ENCODE assay signal across 10 mouse cellular contexts in the genomic region with DNA sequence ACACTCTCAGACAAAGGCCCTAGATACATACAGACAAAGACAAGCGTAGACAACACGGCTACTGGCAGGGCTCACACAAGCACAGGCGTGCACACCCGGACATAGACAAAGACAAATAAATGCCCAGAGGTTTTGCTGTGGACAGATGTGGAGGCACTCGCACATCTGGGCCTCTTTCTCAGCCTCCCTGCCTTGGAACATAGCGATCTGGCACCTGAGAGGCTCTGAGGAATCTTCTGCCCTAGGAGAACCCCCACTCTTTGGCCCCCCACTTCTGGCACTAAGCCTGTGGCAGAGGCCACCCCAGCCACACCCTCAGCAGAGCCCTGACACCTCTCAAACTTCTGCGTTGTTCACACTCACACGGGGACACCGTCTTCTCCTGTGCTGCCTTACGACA. TPM values are rescaled to one million over a fixed set of nuclear protein-coding genes. Genes with fewer than 3 reads are reported as not detected.
DNase-seq lines count a peak whose midpoint lies in the region; ATAC-seq and TF ChIP-seq lines count a peak whose summit lies in the region.
"Had no signal": no experiment of that assay in that cellular context is flagged by ENCODE, and none has a peak within 500 bp of the region (broad histone marks: within the 10 kb centered on the region; RNA-seq: fewer than 3 reads in every experiment).

No protein-coding gene starts in this region.

- H3K4me1 ChIP-seq in heart, embryonic 16.5 days (ENCODE audit: control insufficient read depth, insufficient read depth, low read length) = peaks cover 75% of the 10 kb centered on the region
- peaks cover 100% of the 10 kb centered on the region for H3K4me1 ChIP-seq in E14TG2a.4 (replicated peaks; ENCODE audit: low read depth, low read length)
- peaks cover 73% of the 10 kb centered on the region for H3K4me1 ChIP-seq in embryonic facial prominence, embryonic 12.5 days
- peaks cover 83% of the 10 kb centered on the region for H3K4me1 ChIP-seq in limb, embryonic 13.5 days

- 62% methylated on average over 10 of the region's 10 CpGs for WGBS in heart, embryonic 16.5 days
- 73% methylated on average over 10 of the region's 10 CpGs for WGBS in embryonic facial prominence, embryonic 12.5 days
- 66% methylated on average over 10 of the region's 10 CpGs for WGBS in limb, embryonic 13.5 days

- no peak overlapping the region for H3K4me3 ChIP-seq in heart, embryonic 16.5 days (ENCODE audit: low read length)
- peak overlapping the region; percentile 41; the same call in 1 of the 2 replicates for H3K4me3 ChIP-seq in E14TG2a.4 (replicated peaks; ENCODE audit: low read length)
- H3K4me3 ChIP-seq in embryonic facial prominence, embryonic 12.5 days = no peak overlapping the region
- no peak overlapping the region for H3K4me3 ChIP-seq in limb, embryonic 13.5 days

- no peak for ATAC-seq in heart, embryonic 16.5 days (replicated peaks; ENCODE audit: extremely low read depth, insufficient read depth, low FRiP score)
- no peak for ATAC-seq in embryonic facial prominence, embryonic 12.5 days (ENCODE audit: insufficient number of reproducible peaks, insufficient read depth, low FRiP score, low TSS enrichment)
- no peak for ATAC-seq in limb, embryonic 13.5 days (ENCODE audit: low FRiP score, low read depth)
- ATAC-seq in monocyte, adult 5-6 weeks (replicated peaks; ENCODE audit: insufficient number of reproducible peaks, low FRiP score, low TSS enrichment, poor library complexity, severe bottlenecking) = no peak

- DNase-seq in heart, adult 8-10 months (ENCODE audit: low spot score) = no peak
- DNase-seq in embryo, embryonic 11 days = no peak
- DNase-seq: adrenal gland, postnatal 25 days; right cerebral cortex, postnatal 25 days; thymus, postnatal 25 days had no signal

- no peak overlapping the region for H3K4me2 ChIP-seq in heart, embryonic 16.5 days (ENCODE audit: low read depth, low read length)
- no peak overlapping the region for H3K4me2 ChIP-seq in embryonic facial prominence, embryonic 12.5 days (replicated peaks)
- 0 out of 2 replicates have a peak overlapping the region, but pooled peaks have one; percentile 4 for H3K4me2 ChIP-seq in limb, embryonic 13.5 days (replicated peaks)

- H3K9me3 ChIP-seq in heart, embryonic 16.5 days (replicated peaks; ENCODE audit: control insufficient read depth, low read length) = no peaks in the 10 kb centered on the region
- H3K9me3 ChIP-seq in E14TG2a.4 (ENCODE audit: low read length) = no peaks in the 10 kb centered on the region
- no peaks in the 10 kb centered on the region for H3K9me3 ChIP-seq in embryonic facial prominence, embryonic 12.5 days
- H3K9me3 ChIP-seq in limb, embryonic 13.5 days = no peaks in the 10 kb centered on the region

- H3K9ac ChIP-seq in heart, embryonic 16.5 days (ENCODE audit: low read length) = peak overlapping the region; percentile 3; the same call in 1 of the 2 replicates
- H3K9ac ChIP-seq in embryonic facial prominence, embryonic 12.5 days = 0 out of 2 replicates have a peak overlapping the region, but pooled peaks have one; percentile 9
- H3K9ac ChIP-seq in limb, embryonic 13.5 days = peak overlapping the region; percentile 20; the same call in 1 of the 2 replicates

- no peak for TF ChIP-seq CTCF in E14TG2a.4 (conservative IDR thresholded peaks at IDR 0.05; ENCODE audit: low read length)

- no peaks in the 10 kb centered on the region for H3K27me3 ChIP-seq in heart, embryonic 16.5 days (ENCODE audit: control insufficient read depth, insufficient read depth, low read length)
- no peaks in the 10 kb centered on the region for H3K27me3 ChIP-seq in E14TG2a.4 (ENCODE audit: insufficient read depth, low read length)
- H3K27me3 ChIP-seq in embryonic facial prominence, embryonic 12.5 days = no peaks in the 10 kb centered on the region
- no peaks in the 10 kb centered on the region for H3K27me3 ChIP-seq in limb, embryonic 13.5 days

- H3K27ac ChIP-seq in heart, embryonic 16.5 days (ENCODE audit: low read length) = peak overlapping the region; percentile 63
- H3K27ac ChIP-seq in embryonic facial prominence, embryonic 12.5 days = peak overlapping the region; percentile 82
- H3K27ac ChIP-seq in limb, embryonic 13.5 days = peak overlapping the region; percentile 69

- no peaks in the 10 kb centered on the region for H3K36me3 ChIP-seq in heart, embryonic 16.5 days (ENCODE audit: control insufficient read depth, insufficient read depth)
- peaks cover 35% of the 10 kb centered on the region for H3K36me3 ChIP-seq in E14TG2a.4 (ENCODE audit: insufficient read depth, low read length)
- H3K36me3 ChIP-seq in embryonic facial prominence, embryonic 12.5 days = peaks cover 12% of the 10 kb centered on the region; the same call in 1 of the 2 replicates
- H3K36me3 ChIP-seq in limb, embryonic 13.5 days = peaks cover 29% of the 10 kb centered on the region

RNA-seq across cellular contexts. Expression of a gene that starts 15.2 kb away (rescaled TPM):
- polyA plus RNA-seq in heart, embryonic 16.5 days (2015; fragmentation: Nextera tagmentation; extraction: Ambion mirVana) = 7.1 and 7.2 TPM in 2 replicates
- 10 to 100 TPM; 37.5 to 52.5 (median 45.0) TPM for total RNA-seq in heart, adult 8-10 months (2022)
- 12.7 and 14.6 TPM in 2 replicates for polyA plus RNA-seq in embryonic facial prominence, embryonic 12.5 days (2016; fragmentation: Nextera tagmentation; extraction: Ambion mirVana)
- polyA plus RNA-seq in limb, embryonic 13.5 days (2015; fragmentation: Nextera tagmentation; extraction: Ambion mirVana) = 11.3 and 11.5 TPM in 2 replicates
- 2.8 to 13.7 TPM (median 3.3 TPM) in 3 replicates for total RNA-seq in monocyte, adult 5-6 weeks (2017)

RNA-seq across cellular contexts. Expression of a gene that starts 52.4 kb away (rescaled TPM):
- 0.70 and 1.4 TPM in 2 replicates for polyA plus RNA-seq in heart, embryonic 16.5 days (2015; fragmentation: Nextera tagmentation; extraction: Ambion mirVana)
- total RNA-seq in heart, adult 8-10 months (2022) = 1 to 10 TPM in 1 of 4 experiments, under 1 TPM in 3; 0.14 to 2.5 (median 0.49) TPM
- polyA plus RNA-seq in embryonic facial prominence, embryonic 12.5 days (2016; fragmentation: Nextera tagmentation; extraction: Ambion mirVana) = 0.29 and 0.39 TPM in 2 replicates
- 0.19 and 0.26 TPM in 2 replicates for polyA plus RNA-seq in limb, embryonic 13.5 days (2015; fragmentation: Nextera tagmentation; extraction: Ambion mirVana)
- 266 TPM in 3 replicates for total RNA-seq in monocyte, adult 5-6 weeks (2017)
